Mouse (Mus musculus): Measurements from ENCODE around the gene Phpt1. TPM values are rescaled to one million over a fixed set of nuclear protein-coding genes. Genes with fewer than 3 reads are reported as not detected.

Gene Phpt1
- polyA plus RNA-seq, 1 experiment, result 0.30 TPM

- Histone ChIP-seq H3K9me3 (ENCODE audit: control insufficient read depth, low read length) (peaks cover 3% of the 10 kb centered on the region), H3K4me3 (replicated peaks) (no peak overlapping the region), H3K27me3 (ENCODE audit: control insufficient read depth) (peaks cover 23% of the 10 kb centered on the region), H3K36me3 (ENCODE audit: control insufficient read depth) (peaks cover 58% of the 10 kb centered on the region), H3K4me1 (ENCODE audit: control insufficient read depth) (peaks cover 22% of the 10 kb centered on the region)
- TF ChIP-seq GATA1 (IDR thresholded peaks at IDR 0.05; ENCODE audit: low read length) (no peak), TAL1 (IDR thresholded peaks at IDR 0.05; ENCODE audit: low read length) (no peak)
These were observed 9.1 kb upstream of the Phpt1 start for GRCm38 (mm10) chr2:25584152-25584551.

- peaks cover 29% of the 10 kb centered on the region for H3K27me3 ChIP-seq (ENCODE audit: control insufficient read depth)
- H3K4me3 ChIP-seq (replicated peaks), result no peak overlapping the region
- peaks cover 55% of the 10 kb centered on the region for H3K36me3 ChIP-seq (ENCODE audit: control insufficient read depth)
- H3K4me1 ChIP-seq (ENCODE audit: control insufficient read depth), result peaks cover 22% of the 10 kb centered on the region
- H3K9me3 ChIP-seq (ENCODE audit: control insufficient read depth, low read length), result peaks cover 9% of the 10 kb centered on the region
- no peak for TF ChIP-seq GATA1 (IDR thresholded peaks at IDR 0.05; ENCODE audit: low read length)
- no peak for TF ChIP-seq TAL1 (IDR thresholded peaks at IDR 0.05; ENCODE audit: low read length)
These were observed 8.5 kb upstream of the Phpt1 start for GRCm38 (mm10) chr2:25583571-25583970.

- Histone ChIP-seq H3K27me3 (ENCODE audit: control insufficient read depth) (peaks cover 34% of the 10 kb centered on the region), H3K4me3 (replicated peaks) (no peak overlapping the region), H3K9me3 (ENCODE audit: control insufficient read depth, low read length) (peaks cover 14% of the 10 kb centered on the region), H3K36me3 (ENCODE audit: control insufficient read depth) (peaks cover 50% of the 10 kb centered on the region), H3K4me1 (ENCODE audit: control insufficient read depth) (peaks cover 24% of the 10 kb centered on the region)
- TF ChIP-seq TAL1 (IDR thresholded peaks at IDR 0.05; ENCODE audit: low read length) (no peak), GATA1 (IDR thresholded peaks at IDR 0.05; ENCODE audit: low read length) (no peak)
These were observed 8.1 kb upstream of the Phpt1 start for GRCm38 (mm10) chr2:25583120-25583481.

GRCm38 (mm10) chr2:25582466-25583119, 7.6 kb upstream of the Phpt1 start:
- TF ChIP-seq TAL1 (IDR thresholded peaks at IDR 0.05; ENCODE audit: low read length), result no peak
- no peak for TF ChIP-seq GATA1 (IDR thresholded peaks at IDR 0.05; ENCODE audit: low read length)
- no peak overlapping the region for H3K4me3 ChIP-seq (replicated peaks)
- peaks cover 39% of the 10 kb centered on the region for H3K27me3 ChIP-seq (ENCODE audit: control insufficient read depth)
- H3K4me1 ChIP-seq (ENCODE audit: control insufficient read depth), result peaks cover 28% of the 10 kb centered on the region
- peaks cover 45% of the 10 kb centered on the region for H3K36me3 ChIP-seq (ENCODE audit: control insufficient read depth)
- H3K9me3 ChIP-seq (ENCODE audit: control insufficient read depth, low read length), result peaks cover 18% of the 10 kb centered on the region

GRCm38 (mm10) chr2:25581901-25582301, 6.9 kb upstream of the Phpt1 start:
- no peak overlapping the region for H3K4me3 ChIP-seq (replicated peaks)
- H3K9me3 ChIP-seq (ENCODE audit: control insufficient read depth, low read length), result peaks cover 25% of the 10 kb centered on the region
- TF ChIP-seq GATA1 (IDR thresholded peaks at IDR 0.05; ENCODE audit: low read length) (no peak), TAL1 (IDR thresholded peaks at IDR 0.05; ENCODE audit: low read length) (no peak)
- peaks cover 46% of the 10 kb centered on the region for H3K27me3 ChIP-seq (ENCODE audit: control insufficient read depth)
- peaks cover 30% of the 10 kb centered on the region for H3K4me1 ChIP-seq (ENCODE audit: control insufficient read depth)
- H3K36me3 ChIP-seq (ENCODE audit: control insufficient read depth), result peaks cover 38% of the 10 kb centered on the region

GRCm38 (mm10) chr2:25581294-25581864, 6.4 kb upstream of the Phpt1 start, which contains the start of gene Ajm1:
Ajm1 (minus strand) TSS chr2:25581757.
- peaks cover 30% of the 10 kb centered on the region for H3K4me1 ChIP-seq (ENCODE audit: control insufficient read depth)
- H3K9me3 ChIP-seq (ENCODE audit: control insufficient read depth, low read length), result peaks cover 27% of the 10 kb centered on the region
- no peak for TF ChIP-seq GATA1 (IDR thresholded peaks at IDR 0.05; ENCODE audit: low read length)
- TF ChIP-seq TAL1 (IDR thresholded peaks at IDR 0.05; ENCODE audit: low read length), result no peak
- H3K36me3 ChIP-seq (ENCODE audit: control insufficient read depth), result peaks cover 33% of the 10 kb centered on the region
- H3K27me3 ChIP-seq (ENCODE audit: control insufficient read depth), result peaks cover 51% of the 10 kb centered on the region
- no peak within 1 kb of the TSS for H3K4me3 ChIP-seq (replicated peaks)

GRCm38 (mm10) chr2:25580621-25581101, 5.6 kb upstream of the Phpt1 start:
- peaks cover 58% of the 10 kb centered on the region for H3K27me3 ChIP-seq (ENCODE audit: control insufficient read depth)
- H3K4me3 ChIP-seq (replicated peaks), result no peak overlapping the region
- H3K4me1 ChIP-seq (ENCODE audit: control insufficient read depth), result peaks cover 35% of the 10 kb centered on the region
- H3K9me3 ChIP-seq (ENCODE audit: control insufficient read depth, low read length), result peaks cover 27% of the 10 kb centered on the region
- H3K36me3 ChIP-seq (ENCODE audit: control insufficient read depth), result peaks cover 30% of the 10 kb centered on the region
- no peak for TF ChIP-seq TAL1 (IDR thresholded peaks at IDR 0.05; ENCODE audit: low read length)
- TF ChIP-seq GATA1 (IDR thresholded peaks at IDR 0.05; ENCODE audit: low read length), result no peak

GRCm38 (mm10) chr2:25579737-25580460, 4.9 kb upstream of the Phpt1 start:
- no peak for TF ChIP-seq TAL1 (IDR thresholded peaks at IDR 0.05; ENCODE audit: low read length)
- no peak for TF ChIP-seq GATA1 (IDR thresholded peaks at IDR 0.05; ENCODE audit: low read length)
- Histone ChIP-seq H3K27me3 (ENCODE audit: control insufficient read depth) (peaks cover 63% of the 10 kb centered on the region), H3K4me3 (replicated peaks) (no peak overlapping the region), H3K36me3 (ENCODE audit: control insufficient read depth) (peaks cover 23% of the 10 kb centered on the region), H3K4me1 (ENCODE audit: control insufficient read depth) (peaks cover 42% of the 10 kb centered on the region), H3K9me3 (ENCODE audit: control insufficient read depth, low read length) (peaks cover 27% of the 10 kb centered on the region)
